Mouse (Mus musculus): ENCODE measurements around the gene Mrps33. TPM values are rescaled to one million over a fixed set of nuclear protein-coding genes. Genes with fewer than 3 reads are reported as not detected.

The Mrps33 gene
- polyA plus RNA-seq (2015; fragmentation: Nextera tagmentation; extraction: Ambion mirVana) = 142 and 152 TPM in 2 replicates

DNA sequence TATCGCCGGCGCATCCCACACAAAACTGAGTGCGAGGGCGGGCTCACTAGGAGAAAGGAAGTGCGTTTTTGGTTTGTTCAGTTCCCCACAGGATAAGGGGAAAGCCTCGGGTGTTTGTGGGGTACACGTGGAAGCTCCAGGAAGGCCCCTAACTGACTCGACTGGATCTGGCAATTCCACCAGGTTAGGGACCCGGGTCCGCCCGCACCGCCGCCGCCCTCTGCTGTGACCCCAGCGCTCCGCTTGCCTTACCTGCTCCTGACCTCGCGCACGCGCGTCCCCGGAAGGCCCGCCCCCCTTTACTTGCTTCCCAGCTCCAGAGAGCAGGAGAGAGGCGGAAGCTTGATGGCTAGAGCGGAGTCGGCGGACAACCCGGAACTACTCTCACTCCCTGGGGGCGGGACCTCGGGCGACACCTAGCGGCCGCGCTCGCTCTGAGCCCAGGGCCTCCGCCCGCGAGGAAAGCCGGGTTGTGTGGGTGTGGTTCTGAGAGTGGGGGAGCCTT, at the start of gene Mrps33:
Gene Mrps33 (minus strand): TSS at position 377 of the 505 bp plus-strand sequence.

Other genes with a start within 250 kb of the Mrps33 start
- gene Adck2, start 237.1 kb downstream of the Mrps33 start, polyA plus RNA-seq (2015; fragmentation: Nextera tagmentation; extraction: Ambion mirVana) = 18.5 and 22.2 TPM in 2 replicates
- gene Gm42420, start 225.2 kb downstream of the Mrps33 start, polyA plus RNA-seq (2015; fragmentation: Nextera tagmentation; extraction: Ambion mirVana) = 1.3 and 2.1 TPM in 2 replicates
- gene Ndufb2, start 218.4 kb downstream of the Mrps33 start, polyA plus RNA-seq (2015; fragmentation: Nextera tagmentation; extraction: Ambion mirVana) = 535 and 661 TPM in 2 replicates
- 3.9 and 4.5 TPM in 2 replicates for gene Braf, start 85.5 kb downstream of the Mrps33 start, polyA plus RNA-seq (2015; fragmentation: Nextera tagmentation; extraction: Ambion mirVana)
- 0.63 and 0.92 TPM in 2 replicates for gene Tmem178b, start 62.3 kb upstream of the Mrps33 start, polyA plus RNA-seq (2015; fragmentation: Nextera tagmentation; extraction: Ambion mirVana)

All from skeletal muscle tissue, postnatal 0 days (tissue).